Mouse (Mus musculus) CH12.LX (cell line): ENCODE results near the gene Haus4. TPM values are rescaled to one million over a fixed set of nuclear protein-coding genes. Genes with fewer than 3 reads are reported as not detected.

Source experiments
- DNase-seq: peaks from one replicate; pipeline ENCODE4 v3.0.0-alpha.2; 2013; ENCODE audit errors: extremely low read depth
- H3K27ac ChIP-seq: 2 replicates; pipeline ENCODE4 v1.5.1; 2012; ENCODE audit warnings: low read depth, mild to moderate bottlenecking, control low read depth, moderate library complexity; ENCODE audit not compliant: insufficient read depth
- H3K27me3 ChIP-seq: replicated peaks from 2 replicates; pipeline ENCODE3; 2012; ENCODE audit warnings: inconsistent platforms
- H3K36me3 ChIP-seq, 2 experiments: replicated peaks in 1 of 2; 2 replicates each; pipeline versions ENCODE3 to v1.6.1; 2012; ENCODE audit warnings: inconsistent platforms in 1 of 2, low read length in 1 of 2, mild to moderate bottlenecking in 1 of 2, mixed read lengths in 1 of 2, moderate library complexity in 1 of 2; ENCODE audit not compliant: control insufficient read depth in 1 of 2, insufficient read depth in 1 of 2
- H3K4me1 ChIP-seq, 2 experiments: 2 replicates each; pipeline ENCODE4 v1.6.1; 2012; ENCODE audit warnings: inconsistent platforms in 1 of 2, moderate library complexity in 1 of 2; ENCODE audit not compliant: insufficient read depth in 2 of 2, control insufficient read depth in 1 of 2
- H3K4me2 ChIP-seq: 2 replicates; pipeline ENCODE4 v1.6.1; 2012; ENCODE audit warnings: low read depth, mild to moderate bottlenecking, control low read depth; ENCODE audit not compliant: poor library complexity, insufficient read depth, severe bottlenecking
- H3K4me3 ChIP-seq, 3 experiments: fragments of 150-350 bp in 1 of 3; sonication (generic) in 1 of 3; replicated peaks in 1 of 3; 2 replicates each; pipeline versions ENCODE3 to v1.5.1; 2011 to 2012; ENCODE audit warnings: low read depth in 2 of 3, low read length in 2 of 3, mild to moderate bottlenecking in 2 of 3, moderate library complexity in 2 of 3, control low read depth in 1 of 3, improper control_type of control experiment in 1 of 3, inconsistent platforms in 1 of 3, mixed read lengths in 1 of 3; ENCODE audit not compliant: poor library complexity in 1 of 3
- H3K79me2 ChIP-seq: replicated peaks from 2 replicates; pipeline ENCODE4 v1.6.1; 2012; ENCODE audit warnings: mild to moderate bottlenecking, moderate library complexity; ENCODE audit not compliant: control insufficient read depth, poor library complexity, insufficient read depth, severe bottlenecking; ENCODE audit errors: extremely low read depth
- H3K9ac ChIP-seq: 2 replicates; pipeline ENCODE4 v1.6.1; 2012; ENCODE audit warnings: low read depth, mild to moderate bottlenecking, control low read depth, moderate library complexity; ENCODE audit not compliant: insufficient read depth
- H3K9me3 ChIP-seq: replicated peaks from 2 replicates; pipeline ENCODE3; 2012; ENCODE audit warnings: low read length, inconsistent platforms, mixed read lengths
- BHLHE40 ChIP-seq: IDR thresholded peaks from 2 replicates; pipeline ENCODE4 v1.6.1; 2011; ENCODE audit warnings: mild to moderate bottlenecking, low read depth, low read length, improper control_type of control experiment
- CHD1 ChIP-seq: IDR thresholded peaks from 2 replicates; pipeline ENCODE4 v1.6.1; 2012; ENCODE audit warnings: low read depth, low read length, improper control_type of control experiment, inconsistent platforms
- CHD2 ChIP-seq: IDR thresholded peaks from 2 replicates; pipeline ENCODE4 v1.6.1; 2011; ENCODE audit warnings: low read length, improper control_type of control experiment
- CTCF ChIP-seq, 2 experiments: IDR thresholded peaks in 1 of 2; conservative IDR thresholded peaks in 1 of 2; 2 replicates each; pipeline ENCODE4 v1.5.1; 2011 to 2012; ENCODE audit warnings: low read depth in 2 of 2, low read length in 2 of 2, improper control_type of control experiment in 1 of 2, inconsistent platforms in 1 of 2, mild to moderate bottlenecking in 1 of 2, moderate library complexity in 1 of 2
- E2F4 ChIP-seq: IDR thresholded peaks from 2 replicates; pipeline ENCODE4 v1.6.1; 2011; ENCODE audit warnings: low read depth, low read length, improper control_type of control experiment; ENCODE audit not compliant: insufficient replicate concordance
- ELF1 ChIP-seq: IDR thresholded peaks from 2 replicates; pipeline ENCODE4 v1.6.1; 2014; ENCODE audit warnings: low read depth, mild to moderate bottlenecking, inconsistent platforms, low read length, improper control_type of control experiment
- ETS1 ChIP-seq: conservative IDR thresholded peaks from 2 replicates; pipeline ENCODE4 v1.6.1; 2012; ENCODE audit warnings: low read depth, mild to moderate bottlenecking, inconsistent platforms, low read length, improper control_type of control experiment, moderate library complexity
- GABPA ChIP-seq: IDR thresholded peaks from 2 replicates; pipeline ENCODE4 v1.6.1; 2012; ENCODE audit warnings: low read depth, low read length, improper control_type of control experiment, inconsistent platforms; ENCODE audit not compliant: insufficient replicate concordance
- KAT2A ChIP-seq: IDR thresholded peaks from 2 replicates; pipeline ENCODE4 v1.6.1; 2012; ENCODE audit warnings: low read length, improper control_type of control experiment, inconsistent platforms; ENCODE audit not compliant: insufficient replicate concordance
- MAX ChIP-seq: IDR thresholded peaks from 2 replicates; pipeline ENCODE4 v1.6.1; 2011; ENCODE audit warnings: low read length, improper control_type of control experiment
- MAZ ChIP-seq: IDR thresholded peaks from 2 replicates; pipeline ENCODE4 v1.6.1; 2012; ENCODE audit warnings: low read depth, mild to moderate bottlenecking, inconsistent platforms, low read length, improper control_type of control experiment, moderate library complexity
- MEF2A ChIP-seq: IDR thresholded peaks from 2 replicates; pipeline ENCODE4 v1.6.1; 2014; ENCODE audit warnings: low read depth, mild to moderate bottlenecking, inconsistent platforms, low read length, improper control_type of control experiment, borderline replicate concordance
- MXI1 ChIP-seq: IDR thresholded peaks from 2 replicates; pipeline ENCODE4 v1.6.1; 2011; ENCODE audit warnings: mild to moderate bottlenecking, low read depth, low read length, improper control_type of control experiment
- MYC ChIP-seq: IDR thresholded peaks from 2 replicates; pipeline ENCODE4 v1.6.1; 2011; ENCODE audit warnings: low read depth, mild to moderate bottlenecking, improper control_type of control experiment, low read length
- NELFE ChIP-seq: IDR thresholded peaks from 2 replicates; pipeline ENCODE4 v1.6.1; 2011; ENCODE audit warnings: low read depth, low read length, improper control_type of control experiment
- POLR2A ChIP-seq: IDR thresholded peaks from 2 replicates; pipeline ENCODE4 v1.6.1; 2011; ENCODE audit warnings: low read depth, mild to moderate bottlenecking, improper control_type of control experiment, low read length
- POLR2AphosphoS2 ChIP-seq: IDR thresholded peaks from 2 replicates; pipeline ENCODE4 v1.6.1; 2011; ENCODE audit warnings: low read depth, low read length, improper control_type of control experiment
- RAD21 ChIP-seq: IDR thresholded peaks from 2 replicates; pipeline ENCODE4 v1.6.1; 2011; ENCODE audit warnings: low read depth, mild to moderate bottlenecking, low read length, improper control_type of control experiment, moderate library complexity
- SIN3A ChIP-seq: IDR thresholded peaks from 2 replicates; pipeline ENCODE4 v1.6.1; 2012; ENCODE audit warnings: low read length, improper control_type of control experiment, inconsistent platforms
- TBP ChIP-seq: conservative IDR thresholded peaks from 2 replicates; pipeline ENCODE4 v1.6.1; 2011; ENCODE audit warnings: low read depth, low read length, improper control_type of control experiment
- UBTF ChIP-seq: IDR thresholded peaks from 2 replicates; pipeline ENCODE4 v1.6.1; 2012; ENCODE audit warnings: low read depth, mild to moderate bottlenecking, inconsistent platforms, low read length, improper control_type of control experiment, moderate library complexity
- ZC3H11A ChIP-seq: IDR thresholded peaks from 2 replicates; pipeline ENCODE4 v1.6.1; 2012; ENCODE audit warnings: low read depth, mild to moderate bottlenecking, inconsistent platforms, low read length, improper control_type of control experiment
- ZMIZ1 ChIP-seq: IDR thresholded peaks from 2 replicates; pipeline ENCODE4 v1.6.1; 2012; ENCODE audit warnings: low read depth, mild to moderate bottlenecking, inconsistent platforms, low read length, improper control_type of control experiment
- ZNF384 ChIP-seq: IDR thresholded peaks from 2 replicates; pipeline ENCODE4 v1.6.1; 2012; ENCODE audit warnings: low read depth, low read length, improper control_type of control experiment, inconsistent platforms
- dilution Hi-C: fragments of 300-500 bp; cut with MboI; formaldehyde crosslinking; loops from 2 replicates; pipeline ENCODE4 v1.14.3; 2020; ENCODE audit warnings: low sequenced_read_pairs; ENCODE audit not compliant: extremely low pct_unique_long_range_greater_than_20kb, extremely low pct_ligation_motif_present
- in situ Hi-C: fragments of 300-500 bp; cut with MboI; formaldehyde crosslinking; loops from 3 replicates; pipeline ENCODE4 v1.14.3; 2019; ENCODE audit warnings: low sequenced_read_pairs, low pct_ligation_motif_present, low pct_unique_long_range_greater_than_20kb, mixed read lengths
- polyA plus RNA-seq: library from polyadenylated mRNA; unstranded; fragments of >175 nt; gene quantifications from 2 replicates; pipeline ENCODE4 v1.2.1, GENCODE M21; 2012; ENCODE audit warnings: low read depth; ENCODE audit not compliant: insufficient read length
- total RNA-seq, 2 experiments: library from RNA; depleted of rRNA; stranded (reverse); fragments of 300-350 nt in 1 of 2; fragments of >200 nt in 1 of 2; gene quantifications; 2 replicates each; pipeline ENCODE4 v1.2.3; 2012 to 2014

Haus4 gene
- total and polyA plus RNA-seq, 3 experiments: 65.5 to 116 (median 94.3) TPM

- in situ Hi-C loops (no loop called here), dilution Hi-C loops (no loop called here)
- H3K27ac ChIP-seq: 0 out of 2 replicates have a peak overlapping the region, but pooled peaks have one; percentile 69
- H3K27me3 ChIP-seq: no peaks in the 10 kb centered on the region
- no peak overlapping the region for H3K4me3 ChIP-seq
- H3K4me2 ChIP-seq: peak overlapping the region; percentile 76; the same call in 1 of the 2 replicates
- peaks cover 0 to 38% of the 10 kb centered on the region in 2 experiments; a peak in 3 of 4 replicates for H3K4me1 ChIP-seq
- H3K36me3 ChIP-seq: no peaks in the 10 kb centered on the region
- DNase-seq: no peak
- H3K9me3 ChIP-seq: no peaks in the 10 kb centered on the region
- H3K9ac ChIP-seq: peak overlapping the region; percentile 37
- TF ChIP-seq MEF2A (no peak), UBTF (no peak), ELF1 (no peak), ZNF384 (peak; percentile 35; the same call in 1 of the 2 replicates), CHD2 (no peak)
- H3K79me2 ChIP-seq: no peaks in the 10 kb centered on the region
Observed at GRCm38 (mm10) chr14:54493236-54493635, 61.2 kb downstream of the Haus4 start.

GRCm38 (mm10) chr14:54492345-54493131 lies 61.9 kb downstream of the Haus4 start:
- Histone ChIP-seq H3K27ac (peak overlapping the region; percentile 69), H3K36me3 (no peaks in the 10 kb centered on the region), H3K79me2 (no peaks in the 10 kb centered on the region), H3K27me3 (no peaks in the 10 kb centered on the region), H3K4me1 (peaks cover 0 to 38% of the 10 kb centered on the region in 2 experiments; a peak in 3 of 4 replicates), H3K9me3 (no peaks in the 10 kb centered on the region), H3K4me3 (peak overlapping the region; percentile 24 to 36 (median 35)), H3K9ac (peak overlapping the region; percentile 50; the same call in 1 of the 2 replicates), H3K4me2 (peak overlapping the region; percentile 76)
- dilution Hi-C loops (no loop called here), in situ Hi-C loops (no loop called here)
- peak; percentile 63 for DNase-seq
- TF ChIP-seq MYC: no peak
- TF ChIP-seq TBP: 0 out of 2 replicates have a peak, but pooled peaks have one; percentile 6
- TF ChIP-seq E2F4: no peak
- TF ChIP-seq RAD21: no peak
- TF ChIP-seq GABPA: no peak
- TF ChIP-seq MAZ: no peak
- no peak for TF ChIP-seq ZNF384
- no peak for TF ChIP-seq POLR2AphosphoS2
- TF ChIP-seq MEF2A: no peak
- TF ChIP-seq POLR2A: peak; percentile 56
- TF ChIP-seq ETS1: no peak
- TF ChIP-seq BHLHE40: no peak
- peak; percentile 43; the same call in 1 of the 2 replicates for TF ChIP-seq SIN3A
- TF ChIP-seq NELFE: no peak
- TF ChIP-seq UBTF: no peak
- TF ChIP-seq CTCF (conservative IDR thresholded peaks at IDR 0.05 in 1 of 2, IDR thresholded peaks at IDR 0.05 in 1 of 2; ENCODE audit: low read depth in 2 of 2, low read length in 2 of 2): peak in 1 of 2 experiments; percentile 29; a peak in 2 of 4 replicates
- TF ChIP-seq MXI1: no peak
- no peak for TF ChIP-seq CHD2
- TF ChIP-seq ZMIZ1: no peak
- TF ChIP-seq CHD1: no peak
- TF ChIP-seq MAX: no peak
- no peak for TF ChIP-seq ZC3H11A
- TF ChIP-seq KAT2A: no peak
